Mouse (Mus musculus) hematopoietic stem cell, adult 5-6 weeks (primary cell): ENCODE measurements around the gene Rap1a. TPM values are rescaled to one million over a fixed set of nuclear protein-coding genes. Genes with fewer than 3 reads are reported as not detected.
A peak's percentile ranks its signal among the peaks of the same experiment; 100 is the strongest.

Experiments used
- ATAC-seq, 2 experiments: fragments of 125-278 bp in 1 of 2; replicated peaks in 1 of 2; 2 replicates each; pipeline ENCODE4 v1.8.0; 2016 to 2017; ENCODE audit warnings: inconsistent platforms in 2 of 2, mild to moderate bottlenecking in 2 of 2, moderate number of reproducible peaks in 2 of 2, low read depth in 1 of 2, moderate TSS enrichment in 1 of 2; ENCODE audit not compliant: low FRiP score in 2 of 2, poor library complexity in 2 of 2, severe bottlenecking in 2 of 2, insufficient read depth in 1 of 2, low TSS enrichment in 1 of 2
- total RNA-seq: library from RNA; stranded (forward); fragments of 172-1452, 232-1000 nt; gene quantifications from 2 replicates; pipeline ENCODE4 v1.2.3, GENCODE M21; 2017

The Rap1a gene
- total RNA-seq, 1 experiment from 2014 or later, result 153 TPM

DNA sequence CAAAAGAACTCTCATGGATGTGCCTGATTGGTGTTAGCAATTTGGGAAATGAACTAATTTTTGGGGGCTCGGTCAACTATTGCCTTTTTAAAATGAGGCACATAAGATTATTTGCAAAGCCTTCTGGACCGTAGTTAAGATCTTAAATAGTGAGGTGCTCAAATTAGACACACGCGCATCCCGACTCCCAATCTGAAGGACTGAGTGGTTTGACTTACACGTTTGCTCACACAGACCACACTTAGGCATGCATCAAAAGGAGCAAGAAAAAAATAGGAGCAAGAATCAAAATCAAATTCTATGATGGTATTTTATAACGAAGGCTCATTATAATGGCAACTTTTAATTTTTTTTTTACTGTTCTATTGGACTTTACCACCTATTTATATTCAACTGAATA, 64.1 kb downstream of the Rap1a start:
- ATAC-seq, result no peak

DNA sequence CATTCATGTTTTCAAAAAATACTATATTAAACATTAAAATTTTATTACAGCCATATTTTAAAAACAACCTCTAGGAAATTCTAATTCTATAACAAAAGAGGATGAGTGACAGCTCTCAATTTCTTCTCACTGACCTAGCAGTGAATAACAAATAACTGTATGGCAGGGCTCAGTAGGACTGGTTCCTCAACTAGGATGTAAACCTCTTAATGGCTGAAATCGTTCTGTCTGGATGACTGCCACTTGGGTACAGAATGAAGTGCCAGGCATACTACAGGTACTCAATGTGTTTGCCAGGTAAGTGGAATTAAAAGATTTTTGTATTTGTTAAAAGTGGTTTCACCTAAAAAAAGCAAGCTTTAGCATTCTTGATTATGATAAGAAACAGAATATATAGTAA, 65.0 kb downstream of the Rap1a start:
- ATAC-seq, result no peak

DNA sequence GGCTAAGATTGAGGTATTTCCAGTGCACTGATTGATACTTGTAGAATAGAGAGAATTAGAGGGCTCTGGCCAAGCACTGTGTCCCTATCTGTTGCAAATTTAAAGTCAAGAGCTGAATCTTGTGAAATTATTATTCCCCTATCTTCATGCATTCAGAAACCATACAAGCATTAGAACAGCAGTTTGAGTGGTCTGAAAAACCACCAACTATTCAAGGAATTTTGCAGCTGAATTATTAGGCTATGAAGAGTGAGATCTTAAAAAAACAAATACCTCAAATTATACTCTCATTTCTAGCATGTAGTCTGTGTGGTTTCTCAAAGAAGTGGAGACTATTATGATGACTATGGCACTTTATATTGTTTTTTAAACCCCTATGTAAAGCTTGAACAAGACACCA, 65.9 kb downstream of the Rap1a start:
- ATAC-seq, result no peak

DNA sequence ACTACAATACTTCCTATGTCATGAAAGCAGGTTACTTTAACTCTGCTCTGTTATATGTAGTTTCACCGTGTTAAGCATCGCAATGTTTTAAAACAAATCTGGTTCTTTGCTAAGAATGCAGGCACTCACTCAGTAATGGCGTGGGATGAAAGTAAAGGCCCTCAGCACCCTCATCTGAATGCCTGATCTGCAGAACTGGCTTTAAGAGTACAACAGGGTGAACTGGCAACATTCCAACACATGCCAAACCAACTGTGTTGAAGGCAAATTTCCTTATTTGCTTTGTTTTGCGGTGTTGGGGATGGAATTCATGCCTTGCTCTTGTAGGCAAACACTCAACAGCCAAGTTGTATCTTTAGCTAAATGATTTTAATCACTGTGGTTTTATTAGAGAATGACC, 67.6 kb downstream of the Rap1a start:
- no peak for ATAC-seq

DNA sequence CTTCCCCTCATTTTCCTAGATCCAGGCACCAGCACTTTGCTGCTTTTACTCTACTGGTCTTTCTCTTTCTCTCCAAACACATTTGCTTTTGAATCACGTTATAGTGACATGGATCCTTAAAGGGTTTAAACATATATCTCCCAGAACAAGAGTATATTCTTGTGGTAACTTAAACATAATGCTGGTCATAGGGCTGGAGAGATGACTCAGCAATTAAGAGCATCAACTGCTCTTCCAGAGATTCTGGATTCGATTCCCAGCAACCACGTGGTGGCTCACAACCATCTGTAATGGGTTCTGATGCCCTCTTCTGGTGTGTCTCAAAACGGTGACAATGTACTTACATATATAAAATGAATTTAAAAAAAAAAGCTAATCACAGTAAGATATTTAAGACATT, 68.8 kb downstream of the Rap1a start:
- no peak for ATAC-seq

DNA sequence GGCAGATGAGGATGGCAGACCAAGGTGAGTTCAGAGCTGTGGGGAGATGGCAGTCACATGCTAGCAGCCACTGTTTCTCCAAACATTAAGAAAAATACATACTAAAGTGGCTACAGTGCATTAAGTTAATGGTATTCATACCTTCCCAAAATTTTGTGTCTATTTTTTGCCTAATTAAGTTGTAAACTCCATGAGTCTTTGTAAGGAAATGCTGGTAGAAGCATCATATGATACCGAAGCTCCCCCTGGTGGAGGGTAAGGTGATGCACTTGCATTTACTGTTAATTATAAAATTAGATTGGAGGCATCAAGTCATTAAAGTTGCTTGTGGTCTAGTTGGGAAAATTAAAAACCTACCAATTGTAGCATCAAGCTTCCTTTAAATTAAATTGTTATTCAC, 75.1 kb downstream of the Rap1a start:
- ATAC-seq, result peak; percentile 23 to 49; a peak in 1 of 4 replicates

DNA sequence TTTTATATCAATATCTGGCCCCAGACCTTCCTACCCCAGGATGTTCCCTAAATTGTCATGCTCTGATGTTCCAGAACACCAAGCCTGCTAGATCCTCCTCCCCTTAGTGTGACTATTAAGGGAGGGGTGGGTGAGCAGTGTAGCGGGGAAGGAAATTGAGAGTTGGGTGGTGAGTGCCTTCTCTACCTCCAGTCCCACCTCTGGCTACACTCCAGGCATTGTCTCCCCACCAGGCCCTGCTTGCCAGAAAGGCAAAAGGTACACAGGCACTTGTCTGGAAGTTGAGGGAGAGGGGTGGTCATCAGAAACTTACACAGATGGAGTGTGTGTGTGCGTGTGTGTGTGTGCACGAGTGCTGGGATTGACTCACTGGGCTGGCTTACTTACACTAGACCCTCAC, 78.6 kb downstream of the Rap1a start:
- no peak for ATAC-seq

DNA sequence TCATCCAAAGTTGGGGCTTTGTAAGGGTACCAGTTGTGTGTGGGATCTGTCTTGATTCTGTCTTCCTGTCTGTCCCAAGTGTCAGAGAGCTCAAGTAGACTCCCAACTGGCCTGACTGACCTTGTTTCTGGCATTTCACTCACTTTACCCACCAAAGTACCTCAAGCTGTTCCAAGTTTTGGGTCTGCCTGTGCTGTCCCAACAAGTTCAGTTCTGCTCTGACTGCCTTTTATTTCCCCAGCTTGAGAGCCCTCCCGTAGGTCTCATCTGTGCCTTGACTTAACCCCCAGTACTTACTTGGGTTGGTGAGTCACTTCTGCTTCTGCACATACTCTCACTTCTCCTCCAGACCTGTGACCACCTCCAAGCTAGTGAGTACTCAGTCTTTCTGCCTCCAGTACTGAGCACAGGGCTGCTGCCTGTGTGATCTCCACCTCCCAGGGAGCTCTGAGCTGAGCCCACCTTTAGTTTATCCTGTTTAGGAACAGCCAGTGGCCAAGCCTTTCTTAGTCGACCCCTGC, 79.4 kb downstream of the Rap1a start:
- ATAC-seq, result peak in 1 of 2 experiments; percentile 23; a peak in 1 of 4 replicates

DNA sequence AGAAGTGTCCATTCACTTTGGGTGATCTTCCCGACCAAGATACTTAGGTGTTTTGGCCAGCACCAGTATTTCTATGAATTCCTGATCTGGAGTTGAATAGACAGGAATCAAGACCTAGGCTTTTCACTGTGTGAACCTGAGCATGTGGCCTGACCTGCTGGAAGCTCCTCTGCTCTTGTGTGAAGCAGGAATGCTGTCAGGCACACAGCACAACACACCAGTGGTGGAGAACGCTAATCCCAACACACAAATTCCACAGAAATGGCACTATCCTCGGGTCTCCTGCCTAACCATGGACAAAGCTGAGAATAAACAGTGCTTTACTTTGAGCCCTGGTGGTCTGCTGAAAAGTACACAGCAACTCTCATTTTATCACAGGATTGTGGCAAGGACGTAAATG, 80.6 kb downstream of the Rap1a start:
- no peak for ATAC-seq

DNA sequence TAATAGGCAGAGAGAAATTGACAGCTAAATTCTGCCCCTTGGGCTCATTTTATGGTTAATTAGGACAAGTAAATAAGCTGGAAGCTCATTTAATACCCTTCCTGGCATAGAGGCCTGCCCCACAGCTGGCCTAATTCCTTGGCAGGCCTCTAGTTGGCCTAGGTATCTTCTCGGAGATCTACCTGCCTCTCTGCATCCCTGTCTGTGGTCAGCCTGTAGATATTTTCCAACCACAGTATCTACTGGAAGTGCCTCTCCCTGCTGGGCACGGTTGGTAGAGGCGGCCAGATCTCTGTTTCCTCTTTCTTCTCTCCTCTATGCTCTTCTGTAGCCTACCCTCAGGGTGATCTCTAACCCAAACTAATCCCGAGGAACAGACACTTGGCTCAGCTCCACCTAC, 81.2 kb downstream of the Rap1a start:
- 0 out of 4 replicates have a peak, but pooled peaks of 1 of the 2 experiments have one; percentile 14 for ATAC-seq

DNA sequence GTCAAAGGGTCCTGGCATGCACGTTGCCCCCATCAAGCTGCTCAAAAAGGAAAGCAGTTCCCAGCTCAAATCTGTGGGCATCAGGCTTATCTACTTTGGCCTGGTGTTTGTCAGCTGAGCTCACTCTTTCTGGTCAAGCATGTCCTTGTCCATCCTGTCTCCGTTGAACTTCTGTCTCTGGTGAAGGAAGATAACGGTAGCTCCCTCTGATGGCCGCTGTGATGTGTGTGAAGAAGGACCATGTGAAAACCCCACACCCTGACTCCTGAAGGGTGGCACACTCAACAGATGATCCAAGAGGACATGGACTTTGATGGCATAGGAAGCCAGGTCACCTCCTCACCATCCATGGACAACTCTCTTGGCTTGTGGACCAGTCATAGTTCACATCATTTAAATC, 82.4 kb downstream of the Rap1a start:
- ATAC-seq, result no peak

DNA sequence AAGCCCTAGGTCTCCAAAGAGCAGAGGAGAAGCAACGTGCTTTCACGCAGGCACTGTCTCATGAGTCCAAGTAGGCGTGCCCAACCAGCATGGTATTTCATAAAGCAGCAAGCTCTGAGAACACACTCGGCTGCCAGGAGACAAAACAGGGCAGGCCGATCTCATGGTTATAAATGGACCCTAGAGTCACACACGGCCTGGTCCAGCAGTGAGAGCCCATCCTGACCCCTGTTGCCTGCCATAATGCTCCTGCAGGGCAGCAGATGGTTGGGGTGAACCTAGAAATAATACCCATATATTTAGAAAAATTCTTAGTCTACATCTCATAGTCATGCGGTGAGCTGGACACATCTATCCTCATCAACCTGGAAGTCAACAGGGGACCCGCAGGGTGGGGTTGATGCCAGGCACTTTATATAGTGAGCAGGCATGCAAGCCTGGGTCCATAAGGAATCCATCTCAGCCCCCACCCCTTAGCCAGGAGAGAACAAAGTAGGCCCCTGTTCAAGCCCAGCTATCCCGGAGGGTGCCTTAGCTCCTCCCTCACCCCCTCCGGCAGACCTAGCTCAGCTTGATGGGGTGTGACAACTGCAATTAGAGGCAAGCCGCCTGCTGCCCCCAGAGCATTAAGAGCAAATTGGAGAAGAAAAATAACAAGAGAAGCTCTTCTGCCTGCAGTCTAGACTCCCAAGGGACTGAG, 83.1 kb downstream of the Rap1a start:
- ATAC-seq, result no peak

DNA sequence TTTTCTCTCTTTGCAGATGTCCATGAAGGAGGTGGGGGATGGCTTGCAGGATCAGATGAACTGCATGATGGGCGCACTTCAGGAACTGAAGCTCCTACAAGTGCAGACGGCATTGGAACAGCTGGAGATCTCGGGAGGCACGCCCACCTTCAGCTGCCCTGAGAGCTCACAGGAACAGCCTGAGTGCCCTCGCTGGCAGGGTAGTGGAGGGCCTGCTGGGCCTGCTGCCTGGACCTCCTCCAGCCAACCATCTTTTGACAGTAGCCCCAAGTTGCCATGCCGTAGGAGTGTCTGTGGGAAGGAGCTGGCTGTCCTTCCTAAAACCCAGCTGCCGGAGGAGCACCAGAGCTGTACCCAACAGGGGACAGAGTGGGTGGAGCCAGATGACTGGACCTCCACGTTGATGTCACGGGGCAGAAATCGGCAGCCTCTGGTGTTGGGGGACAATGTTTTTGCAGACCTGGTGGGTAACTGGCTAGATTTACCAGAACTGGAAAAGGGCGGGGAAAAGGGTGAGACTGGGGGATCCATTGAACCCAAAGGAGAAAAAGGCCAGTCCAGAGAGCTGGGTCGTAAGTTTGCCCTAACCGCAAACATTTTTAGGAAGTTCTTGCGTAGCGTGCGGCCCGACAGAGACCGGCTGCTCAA, 84.7 kb downstream of the Rap1a start:
- ATAC-seq, result no peak

DNA sequence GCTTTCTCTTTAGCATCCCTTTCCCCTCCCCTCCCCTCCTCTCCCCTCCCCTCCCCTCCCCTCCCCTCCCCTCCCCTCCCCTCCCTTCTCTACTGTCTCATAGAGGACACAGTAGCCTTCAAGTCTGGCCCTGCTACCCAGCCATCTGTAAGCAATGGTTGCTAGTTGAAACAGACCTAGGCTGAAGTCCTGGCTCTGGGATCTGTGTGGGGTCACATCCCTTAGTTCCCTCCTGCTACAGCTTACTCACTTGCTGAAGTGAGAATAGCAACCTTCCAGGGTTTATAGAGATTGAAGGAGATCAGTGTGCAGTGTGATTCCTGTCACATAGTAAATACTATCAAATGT, 86.3 kb downstream of the Rap1a start:
- no peak for ATAC-seq

DNA sequence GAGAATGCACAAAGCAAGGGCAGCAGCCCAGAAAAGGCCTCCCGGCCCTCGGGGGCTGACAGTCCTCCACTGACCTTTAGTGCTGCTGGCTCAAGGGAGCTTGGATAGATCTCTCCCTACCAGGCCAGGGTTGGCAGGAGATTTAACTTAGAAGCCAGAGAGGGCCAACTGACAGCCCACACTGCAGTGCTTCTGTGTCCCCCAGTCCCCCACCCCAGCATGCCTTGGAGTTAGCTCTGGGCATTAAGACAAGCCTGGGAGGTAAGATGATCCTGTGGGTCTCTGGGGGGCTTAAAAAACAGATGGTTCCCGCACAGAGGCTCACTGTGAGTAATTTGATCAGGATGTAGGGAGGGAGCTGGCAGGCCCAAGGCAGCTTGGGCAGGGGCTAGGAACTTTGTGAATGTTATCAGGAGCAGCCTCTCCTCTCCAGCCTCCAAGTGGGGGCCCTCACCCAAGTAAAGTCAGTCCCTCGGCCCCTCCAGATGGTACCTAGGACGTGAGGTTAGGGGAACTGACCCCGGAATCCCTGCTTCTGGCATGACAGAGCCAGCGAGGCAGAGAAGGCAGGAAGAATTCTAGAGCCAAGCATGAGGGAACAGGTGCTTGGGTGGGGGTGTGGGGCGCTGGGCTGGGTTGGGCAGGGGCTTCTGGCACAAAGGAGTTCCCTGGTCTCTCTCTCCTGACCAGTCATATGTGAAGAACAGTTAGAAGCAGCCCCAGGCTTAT, 86.9 kb downstream of the Rap1a start:
- no peak for ATAC-seq

DNA sequence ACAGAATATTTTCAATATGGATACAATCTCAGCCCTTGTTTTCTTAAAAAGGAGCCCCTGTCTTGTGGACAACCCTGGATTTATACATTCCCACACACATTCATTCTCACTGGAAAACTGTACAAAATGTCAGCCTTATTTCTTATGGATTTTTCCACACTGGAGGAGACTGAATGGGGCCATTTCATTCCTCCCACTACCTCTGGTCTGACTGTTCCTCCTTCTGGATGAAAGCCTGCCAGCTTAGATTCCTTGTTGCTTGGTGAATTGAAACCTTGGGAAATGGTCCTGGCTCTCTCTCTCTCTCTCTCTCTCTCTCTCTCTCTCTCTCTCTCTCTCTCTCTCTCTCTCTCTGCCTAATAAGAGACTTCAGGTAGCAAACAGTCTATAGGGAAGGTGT, 88.3 kb downstream of the Rap1a start:
- ATAC-seq, result no peak

DNA sequence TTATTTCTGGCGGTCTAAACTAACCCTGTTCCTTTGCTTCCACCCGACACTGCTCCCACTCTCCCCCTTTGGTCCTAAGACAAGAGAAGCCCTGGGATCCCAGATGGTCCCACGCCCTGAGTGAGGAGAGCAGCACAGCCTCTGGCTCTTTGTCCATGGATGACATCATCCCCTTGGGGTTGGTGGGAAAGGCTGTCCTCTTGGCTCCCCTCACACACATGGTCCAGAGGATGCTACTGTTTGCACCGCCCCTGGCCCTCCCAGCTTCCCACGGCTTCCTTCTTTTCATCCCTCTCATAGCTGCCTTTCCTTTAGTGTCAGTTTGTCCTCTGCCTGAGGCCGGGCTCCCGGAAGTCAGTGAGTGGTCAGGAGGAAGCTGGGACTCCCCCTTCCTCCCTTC, 89.4 kb downstream of the Rap1a start:
- ATAC-seq, result no peak

DNA sequence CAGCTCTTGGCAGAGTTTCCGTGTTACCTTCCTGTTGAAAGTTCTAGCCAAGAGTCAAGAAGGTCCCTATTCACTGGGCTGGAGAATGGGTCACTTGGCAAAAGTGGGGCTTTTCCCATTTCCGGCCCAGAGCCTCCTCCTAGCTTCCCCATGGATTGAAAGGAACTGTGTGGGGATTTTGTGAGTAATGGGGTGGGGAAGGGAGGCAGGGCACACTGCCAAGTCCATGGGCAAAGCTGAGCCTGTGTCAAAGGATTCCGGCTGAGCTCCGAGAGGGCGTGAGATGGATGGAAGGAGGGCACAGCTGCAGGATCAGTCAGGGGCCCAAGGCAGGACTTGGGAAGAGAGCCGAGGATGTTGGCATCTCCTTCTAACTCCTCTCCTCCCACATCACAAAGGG, 90.9 kb downstream of the Rap1a start:
- no peak for ATAC-seq
